Mouse (Mus musculus) lung, postnatal 0 days (tissue): ENCODE data around the gene AC134908.4. TPM values are rescaled to one million over a fixed set of nuclear protein-coding genes. Genes with fewer than 3 reads are reported as not detected.
"Not testable (repeated sequence)": the region's sequence is repeated elsewhere in the genome, so short reads cannot be mapped to it uniquely, and the experiment has no call there.

Experiments used
- ATAC-seq: fragments of 200-750 bp; cut with Nextera tagmentation; 2 replicates; pipeline ENCODE4 v1.8.0; 2017; ENCODE audit warnings: moderate library complexity
- DNase-seq: peaks from one replicate; pipeline ENCODE4 v3.0.0-alpha.2; 2016; ENCODE audit warnings: low spot score
- H3K27ac ChIP-seq: fragments of 300-500 bp; sonication (generic); 2 replicates; pipeline ENCODE4 v1.5.1; 2014; ENCODE audit warnings: antibody characterized with exemption, mild to moderate bottlenecking, low read length, mixed read lengths
- H3K27me3 ChIP-seq: fragments of 300-500 bp; sonication (generic); replicated peaks from 2 replicates; pipeline ENCODE4 v1.6.1; 2014; ENCODE audit warnings: low read length, mixed read lengths; ENCODE audit not compliant: insufficient read depth
- H3K36me3 ChIP-seq: fragments of 300-500 bp; sonication (generic); 2 replicates; pipeline ENCODE4 v1.6.1; 2014; ENCODE audit warnings: low read length, mixed read lengths; ENCODE audit not compliant: insufficient read depth
- H3K4me1 ChIP-seq: fragments of 300-500 bp; sonication (generic); 2 replicates; pipeline ENCODE4 v1.6.1; 2014; ENCODE audit warnings: antibody characterized with exemption, low read depth, low read length, mixed read lengths; ENCODE audit not compliant: insufficient read depth
- H3K4me2 ChIP-seq: fragments of 300-500 bp; sonication (generic); replicated peaks from 2 replicates; pipeline ENCODE4 v1.6.1; 2014; ENCODE audit warnings: low read depth, mild to moderate bottlenecking, low read length, moderate library complexity, mixed read lengths
- H3K4me3 ChIP-seq: fragments of 300-500 bp; sonication (generic); 2 replicates; pipeline ENCODE4 v1.5.1; 2014; ENCODE audit warnings: low read depth, low read length
- H3K9ac ChIP-seq: fragments of 300-500 bp; sonication (generic); replicated peaks from 2 replicates; pipeline ENCODE4 v1.6.1; 2014; ENCODE audit warnings: low read depth, mild to moderate bottlenecking
- H3K9me3 ChIP-seq: fragments of 300-500 bp; sonication (generic); 2 replicates; pipeline ENCODE4 v1.6.1; 2016; ENCODE audit warnings: low read length, mixed read lengths
- CTCF ChIP-seq: IDR thresholded peaks from 2 replicates; pipeline ENCODE4 v1.5.1; 2016; ENCODE audit warnings: antibody characterized with exemption, mild to moderate bottlenecking
- EP300 ChIP-seq: IDR thresholded peaks from 2 replicates; pipeline ENCODE4 v1.6.1; 2016; ENCODE audit warnings: antibody characterized with exemption, mild to moderate bottlenecking, control low read depth
- WGBS: fragments of 180-500 bp; shearing (Covaris S2); extraction: QIAGEN DNeasy Blood & Tissue Kit; methylation state at CpG from one replicate; pipeline ENCODE4 v1.1.7; 2014; 5-methylcytosine and 5-hydroxymethylcytosine counted together
- polyA plus RNA-seq: library from polyadenylated mRNA; unstranded; fragments of >200 nt; fragmentation: Nextera tagmentation; extraction: Ambion mirVana; gene quantifications from 2 replicates; pipeline ENCODE4 v1.2.1, GENCODE M21; 2015

Gene AC134908.4
- polyA plus RNA-seq, 1 experiment from 2014 or later, result not detected

DNA sequence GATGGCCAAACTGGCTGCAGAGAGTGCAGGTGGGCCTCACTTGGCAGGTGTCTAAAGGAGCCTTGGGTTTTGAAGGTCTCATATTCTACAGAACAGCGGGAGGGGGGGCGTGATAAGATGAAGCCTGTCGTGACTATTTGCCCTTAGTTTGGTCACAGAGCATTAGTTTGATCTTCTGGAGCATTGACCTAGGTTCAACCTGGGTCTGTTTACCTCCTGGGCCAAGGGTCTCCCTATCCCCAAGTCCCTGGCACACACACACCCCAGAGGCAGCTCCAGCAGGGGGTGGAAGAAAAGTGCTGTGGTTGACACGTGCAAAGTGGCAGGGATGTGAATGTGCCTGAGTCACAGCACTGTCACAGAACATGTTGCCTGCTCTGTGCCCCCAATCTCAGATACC is 15.4 kb upstream of the AC134908.4 start:
- TF ChIP-seq CTCF (no peak), EP300 (no peak)
- H3K9ac ChIP-seq, result no peak overlapping the region
- no peak overlapping the region for H3K4me3 ChIP-seq
- H3K27me3 ChIP-seq, result peaks cover 24% of the 10 kb centered on the region
- 0 out of 2 replicates have a peak, but pooled peaks cover 6% of the 10 kb centered on the region for H3K4me1 ChIP-seq
- no peak overlapping the region for H3K4me2 ChIP-seq
- H3K27ac ChIP-seq, result no peak overlapping the region
- WGBS, result 57% methylated on average over 4 of the region's 4 CpGs
- no peaks in the 10 kb centered on the region for H3K36me3 ChIP-seq
- ATAC-seq (no peak), DNase-seq (no peak)
- H3K9me3 ChIP-seq, result no peaks in the 10 kb centered on the region

DNA sequence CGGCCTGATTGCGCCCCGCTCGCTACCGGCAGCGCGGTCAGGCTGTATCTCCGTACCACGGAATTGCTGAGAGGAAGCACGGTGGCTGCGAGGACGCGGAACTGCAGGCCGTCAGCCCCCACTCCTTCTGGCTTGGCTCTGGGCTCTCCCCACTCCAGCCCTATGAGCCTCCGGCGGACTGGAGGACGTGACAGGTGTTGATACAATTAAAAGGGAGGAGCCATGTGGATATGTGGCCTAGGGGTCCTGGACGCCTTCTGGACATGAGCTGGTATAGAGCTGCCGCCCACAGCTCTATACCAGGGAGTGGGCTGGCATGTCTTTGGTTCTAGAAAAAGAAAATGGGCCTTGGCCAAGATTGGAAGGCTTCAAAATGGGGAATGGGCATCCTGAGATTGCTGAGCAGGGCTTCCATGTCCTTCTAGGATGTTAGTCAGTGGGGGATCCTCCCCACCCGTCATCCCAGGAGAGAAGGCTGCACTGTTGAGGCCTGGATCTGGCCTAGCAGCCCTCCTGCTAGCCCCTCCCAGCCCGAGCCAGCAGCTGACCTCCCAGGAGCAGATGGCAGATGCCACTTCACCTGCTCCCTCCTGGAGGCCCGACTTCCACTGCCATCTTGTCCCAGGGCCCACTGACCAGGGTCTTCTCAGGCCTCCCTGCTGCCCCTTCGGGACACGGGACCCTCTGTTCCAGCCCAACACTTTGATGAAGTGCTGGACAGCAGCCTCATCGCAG is 14.3 kb upstream of the AC134908.4 start:
- no peak for DNase-seq
- peak overlapping the region; percentile 79 for H3K4me2 ChIP-seq
- H3K9me3 ChIP-seq, result no peaks in the 10 kb centered on the region
- no peak overlapping the region for H3K9ac ChIP-seq
- peak overlapping the region; percentile 51 for H3K4me3 ChIP-seq
- no peaks in the 10 kb centered on the region for H3K36me3 ChIP-seq
- no peak overlapping the region for H3K27ac ChIP-seq
- TF ChIP-seq CTCF, result no peak
- TF ChIP-seq EP300, result no peak
- H3K4me1 ChIP-seq, result 0 out of 2 replicates have a peak, but pooled peaks cover 6% of the 10 kb centered on the region
- H3K27me3 ChIP-seq, result peaks cover 24% of the 10 kb centered on the region
- ATAC-seq, result no peak
- WGBS, result 11% methylated on average over 25 of the region's 25 CpGs

DNA sequence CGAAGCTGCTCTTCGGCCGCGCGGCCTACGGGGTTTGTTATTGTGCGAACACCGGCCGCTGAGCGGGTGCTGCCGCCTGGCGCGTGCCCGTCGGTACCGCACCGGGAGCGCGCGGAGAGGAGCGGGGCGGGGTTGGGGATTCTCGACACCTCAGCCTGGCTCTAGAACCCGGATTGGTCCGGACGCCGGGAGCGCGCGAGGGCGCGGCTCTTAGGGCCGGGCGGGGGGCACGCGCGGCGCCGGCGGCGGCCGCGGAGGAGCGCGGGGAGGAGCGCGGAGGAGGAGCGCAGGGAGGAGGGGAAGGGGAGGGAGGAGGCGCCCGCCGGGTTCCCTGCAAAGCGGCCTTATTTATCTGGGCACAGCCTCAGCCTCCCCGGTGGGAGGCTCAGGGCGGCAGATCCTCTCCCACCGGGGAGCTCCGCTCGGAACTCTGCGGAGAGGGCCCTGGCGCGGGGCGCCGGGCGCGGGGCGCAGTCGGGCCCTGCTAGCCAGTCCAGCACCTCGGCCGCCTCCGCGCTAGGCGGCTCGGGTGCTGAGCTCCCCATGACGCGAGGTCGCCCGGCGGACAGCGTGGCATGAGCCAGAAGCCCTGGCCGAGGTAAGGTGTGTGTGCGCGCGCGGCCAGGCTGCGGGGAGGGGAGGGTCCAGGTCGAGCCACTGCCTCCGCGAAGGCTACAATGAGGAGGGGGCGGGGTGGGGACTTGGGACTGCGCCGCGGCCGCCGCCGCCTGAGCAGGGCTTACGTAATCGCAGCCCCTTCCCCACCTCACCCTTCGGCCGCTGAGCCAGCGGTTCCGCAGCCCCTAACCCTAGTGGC is 13.5 kb upstream of the AC134908.4 start, which contains the start of gene Fbxl16:
Gene Fbxl16 (plus strand): TSS at position 297 of the 817 bp plus-strand sequence.
- H3K9ac ChIP-seq, result no peak within 1 kb of the TSS
- peaks cover 24% of the 10 kb centered on the region for H3K27me3 ChIP-seq
- WGBS, result 1% methylated on average over 64 of the region's 100 CpGs
- H3K9me3 ChIP-seq, result no peaks in the 10 kb centered on the region
- 0 out of 2 replicates have a peak, but pooled peaks cover 6% of the 10 kb centered on the region for H3K4me1 ChIP-seq
- no peak within 1 kb of the TSS for H3K27ac ChIP-seq
- ATAC-seq (peak; percentile 80), DNase-seq (peak; percentile 68)
- no peak for TF ChIP-seq EP300
- TF ChIP-seq CTCF, result peak; percentile 44
- no peaks in the 10 kb centered on the region for H3K36me3 ChIP-seq
- H3K4me2 ChIP-seq, result peak within 1 kb of the TSS; percentile 79
- H3K4me3 ChIP-seq, result peak within 1 kb of the TSS; percentile 51

DNA sequence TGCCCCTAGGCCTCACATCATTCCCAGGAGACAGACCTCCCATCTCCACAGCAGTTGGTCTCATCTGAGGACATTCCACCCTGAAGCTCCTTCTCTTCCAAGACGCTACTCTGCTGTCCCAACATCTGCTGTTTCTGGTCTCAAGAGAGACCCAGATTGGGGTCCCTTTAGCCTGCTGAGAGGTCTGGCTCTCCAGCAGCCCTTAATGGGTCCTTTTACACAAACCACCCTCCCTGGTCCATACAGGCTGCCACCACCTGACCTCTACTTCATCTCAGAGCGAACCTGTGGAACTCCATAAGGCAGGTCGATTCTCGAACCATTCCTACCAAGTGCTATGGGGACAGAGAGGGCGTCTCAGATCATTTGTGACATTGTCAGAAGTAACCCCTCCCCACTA is 12.6 kb upstream of the AC134908.4 start:
- Histone ChIP-seq H3K4me2 (no peak overlapping the region), H3K27me3 (peaks cover 24% of the 10 kb centered on the region), H3K27ac (no peak overlapping the region), H3K4me1 (0 out of 2 replicates have a peak, but pooled peaks cover 3% of the 10 kb centered on the region), H3K9me3 (no peaks in the 10 kb centered on the region), H3K36me3 (no peaks in the 10 kb centered on the region), H3K4me3 (no peak overlapping the region), H3K9ac (no peak overlapping the region)
- TF ChIP-seq EP300 (no peak), CTCF (no peak)
- DNase-seq (no peak), ATAC-seq (no peak)
- 42% methylated on average over 5 of the region's 5 CpGs for WGBS

DNA sequence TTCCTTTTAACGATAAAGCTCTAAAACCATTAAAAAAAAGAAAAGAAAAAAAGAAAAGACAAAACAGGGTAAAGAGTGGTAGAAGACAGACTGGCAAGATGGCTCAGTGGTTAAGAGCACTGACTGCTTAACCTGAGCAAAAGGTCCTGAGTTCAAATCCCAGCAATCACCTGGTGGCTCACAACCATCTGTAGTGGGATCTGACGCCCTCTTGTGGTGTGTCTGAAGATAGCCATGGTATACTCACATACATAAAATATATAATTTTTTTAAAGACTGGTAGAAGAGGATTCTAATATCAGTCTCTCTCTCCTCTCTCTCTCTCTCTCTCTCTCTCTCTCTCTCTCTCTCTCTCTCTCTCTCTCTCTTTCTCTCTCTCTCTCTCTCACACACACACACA is 12.0 kb upstream of the AC134908.4 start:
- ATAC-seq, result not testable (repeated sequence)
- 33% methylated on average over 2 of the region's 2 CpGs for WGBS

DNA sequence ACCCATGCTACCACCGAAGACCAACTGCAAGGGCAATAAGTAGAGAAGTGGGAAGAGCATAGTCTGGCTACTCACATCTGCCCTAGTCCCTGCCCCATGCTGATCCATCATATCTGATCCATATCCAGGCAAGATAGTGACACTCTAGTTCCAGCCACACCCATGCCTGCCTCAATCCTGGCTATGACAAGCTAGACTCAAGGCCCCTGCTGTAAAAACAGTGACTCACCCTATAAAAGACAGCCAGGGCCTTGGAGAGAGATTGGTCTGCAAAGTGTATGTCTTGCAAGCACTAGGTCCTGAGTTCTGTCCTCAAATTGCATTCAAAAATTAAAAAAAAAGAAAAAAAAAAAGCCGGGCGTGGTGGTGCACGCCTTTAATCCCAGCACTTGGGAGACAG is 11.0 kb upstream of the AC134908.4 start:
- H3K36me3 ChIP-seq, result no peaks in the 10 kb centered on the region
- no peak overlapping the region for H3K9ac ChIP-seq
- 0 out of 2 replicates have a peak, but pooled peaks cover 3% of the 10 kb centered on the region for H3K4me1 ChIP-seq
- no peak for DNase-seq
- no peaks in the 10 kb centered on the region for H3K9me3 ChIP-seq
- no peak overlapping the region for H3K4me2 ChIP-seq
- no peak overlapping the region for H3K27ac ChIP-seq
- ATAC-seq, result no peak
- TF ChIP-seq EP300 (no peak), CTCF (no peak)
- H3K4me3 ChIP-seq, result no peak overlapping the region
- 76% methylated on average over 4 of the region's 4 CpGs for WGBS
- H3K27me3 ChIP-seq, result peaks cover 24% of the 10 kb centered on the region

More for the DNA sequence above, 12.0 kb upstream of the AC134908.4 start:
- not testable (repeated sequence) for H3K36me3 ChIP-seq, H3K4me2 ChIP-seq, DNase-seq, H3K4me3 ChIP-seq, H3K4me1 ChIP-seq, H3K27ac ChIP-seq, H3K9ac ChIP-seq, H3K9me3 ChIP-seq
- peaks cover 24% of the 10 kb centered on the region for H3K27me3 ChIP-seq
